Mouse (Mus musculus): ENCODE data around the gene Sparcl1.

The Sparcl1 gene

GRCm38 (mm10) chr5:104113491-104114172 is at the start of gene Sparcl1:
Gene Sparcl1 (minus strand): TSS chr5:104113733.
- no peak for DNase-seq (ENCODE audit: low spot score in 2 of 2)

GRCm38 (mm10) chr5:104161390-104161789 is 47.9 kb upstream of the Sparcl1 start:
- no peak for DNase-seq (ENCODE audit: low spot score in 2 of 2)

- DNase-seq (ENCODE audit: low spot score in 2 of 2) = no peak
Observed at GRCm38 (mm10) chr5:104160581-104160980, 47.0 kb upstream of the Sparcl1 start.

DNA sequence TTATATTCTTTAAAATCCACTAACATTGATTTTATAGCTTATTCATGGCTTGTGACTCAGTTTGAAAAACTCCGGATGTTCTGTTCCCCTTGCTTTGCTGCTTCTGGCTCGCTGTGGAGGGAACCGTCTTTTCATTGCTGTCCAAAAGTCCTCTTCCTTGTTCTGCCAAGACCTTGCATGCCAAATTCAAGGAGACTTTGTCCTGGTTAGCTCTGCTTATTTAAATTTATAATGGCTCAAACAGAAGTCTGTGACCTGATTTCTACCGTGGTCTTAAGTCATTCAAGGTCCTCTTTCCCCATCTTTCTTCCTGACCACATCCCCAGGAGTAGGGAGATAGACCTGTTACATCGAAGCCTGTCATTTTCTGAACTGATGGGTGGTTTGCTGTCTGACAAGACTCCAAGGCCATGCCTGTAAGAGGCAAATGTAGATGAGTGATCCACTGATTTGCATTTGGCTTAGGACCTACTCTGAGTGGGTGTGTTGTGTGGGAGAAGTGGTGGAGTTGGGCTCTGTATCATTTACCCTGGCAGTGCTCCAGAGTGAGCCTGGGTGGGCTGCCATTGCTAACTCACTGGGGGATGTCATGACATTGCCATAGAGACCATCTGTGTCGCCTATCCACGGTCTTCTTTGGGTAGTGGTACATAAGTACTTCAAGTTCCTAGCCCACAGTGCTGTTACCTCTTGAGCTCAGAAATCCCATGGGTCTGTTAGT is 45.0 kb upstream of the Sparcl1 start:
- DNase-seq (ENCODE audit: low spot score in 2 of 2) = no peak

- DNase-seq (ENCODE audit: low spot score in 2 of 2) = no peak
Observed at GRCm38 (mm10) chr5:104157701-104158100, 44.2 kb upstream of the Sparcl1 start.

DNA sequence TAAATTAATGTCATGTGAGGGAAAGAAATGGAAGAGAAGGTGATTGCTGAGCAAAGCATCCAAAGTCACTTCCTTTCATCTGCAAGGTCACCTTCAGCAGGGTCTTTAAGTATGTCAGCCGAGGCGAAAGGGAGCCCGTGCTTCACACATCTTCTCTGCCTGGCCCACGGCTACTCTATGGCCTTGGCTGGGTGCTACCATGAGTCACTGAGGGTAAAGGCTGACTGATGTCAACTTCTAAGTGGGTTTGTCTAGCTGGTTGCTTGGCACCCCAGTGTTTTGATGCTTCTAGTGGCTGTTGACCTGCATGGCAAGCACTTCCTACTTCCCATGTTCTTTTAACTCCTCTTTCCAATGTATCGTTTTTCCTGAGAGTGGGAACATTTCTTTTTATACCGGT is 36.7 kb upstream of the Sparcl1 start:
- DNase-seq (ENCODE audit: low spot score in 2 of 2) = no peak

DNA sequence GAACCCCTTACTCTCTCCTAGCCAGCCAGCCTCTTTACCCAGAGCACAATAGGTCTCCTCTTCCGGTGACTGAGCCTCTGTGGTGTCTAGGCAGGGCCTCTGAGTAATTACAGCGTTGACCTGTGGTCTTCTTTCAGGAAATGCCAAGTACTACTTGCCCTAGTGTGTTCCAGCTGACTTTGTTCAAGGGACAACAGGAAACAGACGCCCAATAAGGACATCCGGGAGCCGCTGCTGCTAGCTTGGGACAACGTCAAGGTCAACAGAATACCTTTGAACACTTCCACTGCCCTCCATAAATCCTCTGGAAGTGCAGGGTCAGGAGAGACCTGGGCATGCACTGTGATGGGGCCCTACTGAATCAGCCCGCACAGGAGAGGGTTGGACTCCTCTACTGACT is 35.8 kb upstream of the Sparcl1 start:
- no peak for DNase-seq (ENCODE audit: low spot score in 2 of 2)

DNA sequence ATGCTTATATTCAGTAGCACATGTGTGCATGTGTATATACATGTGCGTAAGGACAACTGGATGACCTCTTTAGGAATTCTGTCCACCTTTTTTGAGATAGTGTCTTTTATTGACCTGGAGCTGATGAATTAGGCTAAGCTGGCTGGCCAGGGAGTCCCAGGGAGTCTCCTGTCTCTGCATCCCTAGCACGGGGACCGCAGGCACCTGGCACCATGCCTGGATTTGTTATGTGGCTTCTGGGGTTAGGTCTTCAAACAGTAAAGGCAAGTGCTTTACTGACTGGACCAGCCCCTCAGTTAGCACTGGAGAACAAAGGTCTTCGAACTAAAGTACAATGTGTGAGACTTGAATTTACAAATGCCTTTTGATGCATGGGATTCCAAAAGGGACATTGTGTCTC is 30.5 kb upstream of the Sparcl1 start:
- DNase-seq (ENCODE audit: low spot score in 2 of 2) = no peak

- DNase-seq (ENCODE audit: low spot score in 2 of 2) = no peak
Observed at GRCm38 (mm10) chr5:104141067-104141466, 27.5 kb upstream of the Sparcl1 start.

DNA sequence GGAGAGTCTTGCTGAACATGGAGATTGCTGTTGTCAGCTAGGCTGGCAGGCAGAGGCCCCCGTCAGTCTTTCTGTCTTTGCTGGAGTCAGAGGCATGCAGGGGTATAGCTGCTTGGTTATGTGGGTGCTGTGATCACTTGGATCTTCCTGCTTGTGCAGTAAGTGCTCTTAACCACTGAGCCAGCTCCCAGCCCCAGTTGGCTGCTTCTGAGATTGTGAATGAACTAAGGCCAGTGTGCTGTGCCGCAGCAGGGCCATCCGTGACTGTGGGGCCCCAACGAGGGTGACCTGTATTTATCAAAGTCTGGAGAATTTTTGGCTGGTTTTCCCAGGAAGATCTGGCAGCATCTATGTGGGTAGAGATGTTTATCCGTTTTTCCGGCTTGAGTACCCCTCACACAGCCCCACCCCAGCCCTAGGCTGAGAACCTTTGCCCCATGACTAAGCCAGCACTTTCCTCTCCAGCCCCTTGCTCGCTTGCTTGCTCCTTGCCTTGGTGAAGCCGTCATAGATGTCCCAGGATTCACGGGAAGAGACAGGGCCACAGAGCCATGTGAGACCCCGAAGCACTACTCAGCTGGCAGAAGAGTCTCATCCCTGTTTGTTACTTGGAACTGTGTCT is 24.5 kb upstream of the Sparcl1 start:
- no peak for DNase-seq (ENCODE audit: low spot score in 2 of 2)

- DNase-seq (ENCODE audit: low spot score in 2 of 2) = no peak
Observed at GRCm38 (mm10) chr5:104133752-104134151, 20.2 kb upstream of the Sparcl1 start.

DNA sequence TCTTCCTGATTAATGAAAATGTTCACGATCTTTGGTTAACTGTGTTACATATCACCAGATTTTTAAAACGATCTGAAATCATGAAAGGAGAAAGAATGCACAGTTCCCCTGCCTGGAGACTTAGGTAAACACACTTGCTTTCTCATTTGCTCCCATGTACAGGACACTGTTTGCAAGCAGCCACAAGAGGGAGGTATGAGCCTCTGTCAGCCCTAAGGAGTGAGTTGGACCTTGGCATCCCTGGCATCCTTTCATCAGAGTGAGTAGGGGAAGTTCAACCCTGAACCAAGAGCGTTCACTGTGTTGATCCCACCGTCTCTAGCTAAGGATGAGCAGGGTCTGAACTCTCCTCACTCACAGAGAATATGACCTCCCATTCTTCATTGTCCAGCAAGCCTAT is 18.0 kb upstream of the Sparcl1 start:
- DNase-seq (ENCODE audit: low spot score in 2 of 2) = no peak

DNA sequence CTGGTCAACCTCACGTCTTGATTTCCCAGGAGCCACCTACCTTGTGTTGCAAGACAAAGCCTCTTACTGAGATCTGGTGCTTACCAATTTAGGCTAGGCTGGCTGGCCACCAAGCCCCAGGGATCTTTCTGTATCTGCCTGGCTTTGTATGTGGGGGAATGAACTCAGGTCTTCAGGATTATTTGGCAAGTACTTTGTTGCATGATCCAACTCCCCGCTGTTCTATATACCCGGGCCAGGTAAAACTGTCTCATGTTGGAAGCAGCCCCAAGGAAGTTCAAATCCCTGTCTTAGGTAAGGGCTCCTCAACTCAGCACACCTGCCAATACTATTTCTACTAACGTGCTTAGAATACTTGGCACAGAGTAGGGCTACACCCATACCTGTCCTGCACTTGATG is 17.4 kb upstream of the Sparcl1 start:
- no peak for DNase-seq (ENCODE audit: low spot score in 2 of 2)

GRCm38 (mm10) chr5:104128281-104129031 is 14.9 kb upstream of the Sparcl1 start:
- no peak for DNase-seq (ENCODE audit: low spot score in 2 of 2)

DNA sequence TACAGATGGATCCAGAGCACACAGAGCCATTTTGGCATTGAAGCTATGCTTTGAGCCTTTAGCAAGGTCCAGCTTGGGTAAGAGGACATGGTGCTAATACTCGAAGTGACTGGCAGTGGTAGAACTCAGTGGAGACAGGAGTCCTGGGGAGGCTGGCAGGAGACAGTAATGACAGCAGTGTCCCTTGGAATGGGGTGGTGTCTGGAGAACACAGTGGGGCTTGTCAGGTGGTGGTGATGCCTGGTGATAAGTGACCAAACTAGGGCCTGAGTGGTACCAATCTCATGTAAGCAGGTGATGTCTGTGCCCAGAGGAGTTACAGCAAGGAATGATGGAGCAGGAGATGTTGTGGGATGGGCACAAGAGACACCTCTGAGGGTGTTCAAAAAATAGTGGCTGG is 13.8 kb upstream of the Sparcl1 start:
- no peak for DNase-seq (ENCODE audit: low spot score in 2 of 2)

- no peak for DNase-seq (ENCODE audit: low spot score in 2 of 2)
Observed at GRCm38 (mm10) chr5:104126561-104127320, 13.2 kb upstream of the Sparcl1 start.

DNA sequence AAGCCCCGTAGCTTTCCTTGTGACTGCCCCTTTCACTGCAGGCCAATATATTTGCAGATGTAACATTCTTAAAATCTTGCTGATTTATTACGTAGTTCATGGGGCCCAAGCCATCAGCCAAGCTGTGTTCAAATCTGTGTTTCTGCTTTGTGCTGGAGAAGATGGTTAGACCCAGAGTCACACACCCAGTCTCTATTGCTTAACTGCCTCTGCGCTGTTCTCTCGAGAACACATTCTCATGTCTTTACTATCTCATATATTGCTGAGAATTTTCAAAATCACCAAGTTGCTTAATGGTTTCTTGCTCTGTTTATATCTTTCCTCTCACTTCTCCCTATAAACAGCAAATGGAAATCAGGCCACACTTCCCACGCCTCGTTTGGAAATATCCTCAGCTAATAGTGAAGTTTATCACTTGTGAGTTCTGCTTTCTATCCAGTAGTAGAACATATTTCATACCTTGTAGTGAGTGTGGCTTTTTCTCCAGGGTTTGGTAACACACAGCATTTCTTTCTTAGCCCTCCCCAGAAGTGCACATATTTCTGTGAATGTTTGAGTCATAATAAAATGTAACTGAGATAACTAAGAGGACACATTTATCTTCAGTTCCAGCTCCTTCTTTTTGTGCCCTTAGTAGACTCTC is 10.6 kb upstream of the Sparcl1 start:
- no peak for DNase-seq (ENCODE audit: low spot score in 2 of 2)

- no peak for DNase-seq (ENCODE audit: low spot score in 2 of 2)
Observed at GRCm38 (mm10) chr5:104115890-104116289, 2.4 kb upstream of the Sparcl1 start.

DNA sequence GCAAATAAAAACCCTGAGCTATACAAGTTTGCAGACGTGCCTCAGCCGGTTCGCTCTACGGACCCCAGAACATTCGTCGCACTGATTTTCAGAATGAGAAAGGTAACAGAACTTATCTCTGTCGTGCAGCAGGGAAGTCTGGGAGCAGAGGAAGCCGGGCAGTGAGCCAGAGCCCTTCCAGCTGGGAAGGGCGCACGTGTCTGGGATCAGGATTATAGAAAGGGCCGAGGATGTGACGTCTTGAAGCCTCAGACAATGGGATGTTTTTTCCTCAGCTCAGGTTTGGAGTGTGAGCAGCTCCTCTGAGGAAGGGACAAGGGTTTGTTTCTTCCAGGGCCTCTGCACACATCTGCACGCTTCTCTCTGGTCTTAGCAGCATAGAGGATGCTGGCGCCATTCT is 1.6 kb upstream of the Sparcl1 start:
- DNase-seq (ENCODE audit: low spot score in 2 of 2) = no peak

DNA sequence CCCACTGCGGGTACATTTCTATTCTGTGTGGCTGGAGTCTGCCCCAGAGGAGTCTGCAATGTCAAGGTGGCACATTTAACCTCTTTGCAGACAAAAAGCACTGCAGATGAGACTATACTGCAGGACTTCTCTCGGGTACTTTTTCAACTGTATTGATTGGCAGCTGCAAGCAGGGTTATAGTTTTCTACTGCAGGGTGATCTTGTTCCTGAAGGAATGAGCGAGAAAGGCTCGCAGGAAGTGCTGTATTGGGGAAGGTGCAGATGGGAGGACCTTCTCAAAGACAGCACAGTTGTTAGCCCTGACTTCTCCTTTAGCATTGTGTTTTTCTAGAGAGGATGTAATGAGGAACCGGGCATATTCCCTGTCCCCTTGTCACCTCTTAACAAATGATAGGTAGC is 1.0 kb downstream of the Sparcl1 start:
- DNase-seq (ENCODE audit: low spot score in 2 of 2) = no peak

GRCm38 (mm10) chr5:104112016-104112415 is 1.5 kb downstream of the Sparcl1 start:
- no peak for DNase-seq (ENCODE audit: low spot score in 2 of 2)
